21 mouse cellular contexts compared by ENCODE assay signal in genomic region chr4:126316443-126317040, GRCm38 (mm10). TPM values are rescaled to one million over a fixed set of nuclear protein-coding genes. Genes with fewer than 3 reads are reported as not detected.
DNase-seq lines count a peak whose midpoint lies in the region; ATAC-seq and TF ChIP-seq lines count a peak whose summit lies in the region.
"Had no signal": no experiment of that assay in that cellular context is flagged by ENCODE, and none has a peak within 500 bp of the region (broad histone marks: within the 10 kb centered on the region; RNA-seq: fewer than 3 reads in every experiment).

No protein-coding gene starts in this region.

- H3K27me3 ChIP-seq in kidney, postnatal 0 days (ENCODE audit: insufficient read depth, low read length): no peaks in the 10 kb centered on the region
- H3K27me3 ChIP-seq in kidney, embryonic 16.5 days (ENCODE audit: insufficient read depth, low read length): no peaks in the 10 kb centered on the region
- H3K27me3 ChIP-seq: embryonic facial prominence, embryonic 12.5 days; forebrain, embryonic 15.5 days; limb, embryonic 15.5 days; liver, embryonic 15.5 days had no signal

- TF ChIP-seq CTCF in gastrocnemius, adult 2 months (IDR thresholded peaks at IDR 0.05): no peak
- TF ChIP-seq CTCF in kidney, postnatal 0 days (IDR thresholded peaks at IDR 0.05; ENCODE audit: low read depth): no peak

- no peak overlapping the region for H3K4me2 ChIP-seq in kidney, postnatal 0 days (ENCODE audit: low read length)
- no peak overlapping the region for H3K4me2 ChIP-seq in kidney, embryonic 16.5 days (replicated peaks; ENCODE audit: low read depth, low read length)
- H3K4me2 ChIP-seq: embryonic facial prominence, embryonic 12.5 days; forebrain, embryonic 15.5 days; heart, embryonic 11.5 days; hindbrain, embryonic 14.5 days; limb, embryonic 15.5 days; liver, embryonic 15.5 days; lung, embryonic 14.5 days had no signal

- H3K36me3 ChIP-seq in kidney, postnatal 0 days (ENCODE audit: insufficient read depth, low read length): peaks cover 25% of the 10 kb centered on the region
- peaks cover 33% of the 10 kb centered on the region for H3K36me3 ChIP-seq in kidney, embryonic 16.5 days (ENCODE audit: insufficient read depth, low read length)

- peak; percentile 41 for DNase-seq in cerebellum, adult 9-10 months
- DNase-seq in cerebellum, adult 18-20 months: no peak
- DNase-seq in gastrocnemius, adult 2 months: no peak
- no peak for DNase-seq in gastrocnemius, postnatal 36 days
- no peak for DNase-seq in kidney, postnatal 0 days (ENCODE audit: low spot score)
- no peak for DNase-seq in urinary bladder, adult 2 months (ENCODE audit: low spot score)
- DNase-seq: heart, postnatal 36 days; midbrain, embryonic 14.5 days had no signal

- peak overlapping the region; percentile 63 for H3K27ac ChIP-seq in gastrocnemius, adult 2 months
- H3K27ac ChIP-seq in kidney, postnatal 0 days: peak overlapping the region; percentile 9; the same call in 1 of the 2 replicates
- no peak overlapping the region for H3K27ac ChIP-seq in kidney, embryonic 16.5 days (ENCODE audit: low read length)
- H3K27ac ChIP-seq: embryonic facial prominence, embryonic 12.5 days; forebrain, embryonic 10.5 days; forebrain, embryonic 15.5 days; hindbrain, embryonic 14.5 days; limb, embryonic 10.5 days; limb, embryonic 15.5 days; liver, embryonic 15.5 days had no signal

- no peak overlapping the region for H3K4me3 ChIP-seq in gastrocnemius, adult 2 months
- H3K4me3 ChIP-seq in kidney, postnatal 0 days (replicated peaks; ENCODE audit: low read depth, low read length): no peak overlapping the region
- no peak overlapping the region for H3K4me3 ChIP-seq in kidney, embryonic 16.5 days (ENCODE audit: low read length)
- H3K4me3 ChIP-seq: embryonic facial prominence, embryonic 12.5 days; forebrain, embryonic 10.5 days; forebrain, embryonic 15.5 days; limb, embryonic 10.5 days; limb, embryonic 15.5 days; liver, embryonic 15.5 days had no signal

- no peak overlapping the region for H3K9ac ChIP-seq in kidney, postnatal 0 days (ENCODE audit: low read depth, low read length)
- H3K9ac ChIP-seq in kidney, embryonic 16.5 days (replicated peaks; ENCODE audit: low read length): no peak overlapping the region
- H3K9ac ChIP-seq: embryonic facial prominence, embryonic 12.5 days; forebrain, embryonic 15.5 days; hindbrain, embryonic 14.5 days; limb, embryonic 15.5 days; liver, embryonic 15.5 days; lung, embryonic 14.5 days had no signal

- no peak for ATAC-seq in kidney, postnatal 0 days (replicated peaks; ENCODE audit: low FRiP score, low read depth)
- no peak for ATAC-seq in kidney, embryonic 16.5 days (ENCODE audit: low FRiP score, low TSS enrichment)
- ATAC-seq: CD4-positive, CD25-positive, alpha-beta regulatory T cell, adult 4 months; forebrain, embryonic 15.5 days; intestine, postnatal 0 days had no signal

- intact Hi-C loops in gastrocnemius, adult 2 months (cut with DNase I): no loop called here
- intact Hi-C loops in gastrocnemius, postnatal 36 days (cut with DNase I): no loop called here

- WGBS in kidney, postnatal 0 days: 91% methylated on average over 13 of the region's 13 CpGs
- WGBS in kidney, embryonic 16.5 days: 93% methylated on average over 13 of the region's 13 CpGs

- peaks cover 14% of the 10 kb centered on the region; the same call in 1 of the 2 replicates for H3K4me1 ChIP-seq in kidney, postnatal 0 days (replicated peaks; ENCODE audit: insufficient read depth, low read length)
- peaks cover 32% of the 10 kb centered on the region for H3K4me1 ChIP-seq in kidney, embryonic 16.5 days (ENCODE audit: insufficient read depth, low read length)

- no peaks in the 10 kb centered on the region for H3K9me3 ChIP-seq in kidney, postnatal 0 days (replicated peaks; ENCODE audit: low read length)
- no peaks in the 10 kb centered on the region for H3K9me3 ChIP-seq in kidney, embryonic 16.5 days (ENCODE audit: low read length)
- H3K9me3 ChIP-seq: embryonic facial prominence, embryonic 12.5 days; forebrain, embryonic 10.5 days; forebrain, embryonic 15.5 days; limb, embryonic 10.5 days; limb, embryonic 15.5 days; liver, embryonic 15.5 days had no signal

RNA-seq across cellular contexts. Expression of gene Adprhl2, which starts 5.0 kb away (rescaled TPM):
- total RNA-seq in gastrocnemius, adult 2 months (2021): 1 to 10 TPM; 9.3 to 9.5 TPM
- 1 to 10 TPM; 7.6 to 7.8 TPM for total RNA-seq in gastrocnemius, postnatal 36 days (2021)
- 64.5 and 65.2 TPM in 2 replicates for polyA plus RNA-seq in kidney, postnatal 0 days (2015; fragmentation: Nextera tagmentation; extraction: Ambion mirVana)
- 85.3 and 91.6 TPM in 2 replicates for polyA plus RNA-seq in kidney, embryonic 16.5 days (2015; fragmentation: Nextera tagmentation; extraction: Ambion mirVana)
- polyA plus RNA-seq in urinary bladder, adult 2 months (2012; rRNA removed): 42.3 and 48.2 TPM in 2 replicates

RNA-seq across cellular contexts. Expression of gene Tekt2, which starts 8.9 kb away (rescaled TPM):
- under 1 TPM in 1 of 2 experiments, not detected in 1; 0.64 TPM for total RNA-seq in gastrocnemius, adult 2 months (2021)
- total RNA-seq in gastrocnemius, postnatal 36 days (2021): under 1 TPM; 0.46 to 0.59 TPM
- 2.1 TPM in 2 replicates for polyA plus RNA-seq in kidney, postnatal 0 days (2015; fragmentation: Nextera tagmentation; extraction: Ambion mirVana)
- 3.9 and 5.5 TPM in 2 replicates for polyA plus RNA-seq in kidney, embryonic 16.5 days (2015; fragmentation: Nextera tagmentation; extraction: Ambion mirVana)
- polyA plus RNA-seq in urinary bladder, adult 2 months (2012; rRNA removed): 25.8 and 40.1 TPM in 2 replicates
- total RNA-seq: monocyte, adult 5-6 weeks had no signal
- polyA plus RNA-seq: CD4-positive, CD25-positive, alpha-beta regulatory T cell, adult 4 months had no signal

RNA-seq across cellular contexts. Expression of gene Col8a2, which starts 29.9 kb away (rescaled TPM):
- total RNA-seq in gastrocnemius, adult 2 months (2021): 1 to 10 TPM in 1 of 2 experiments, under 1 TPM in 1; 0.74 to 6.0 TPM
- 1 to 10 TPM; 1.6 to 2.2 TPM for total RNA-seq in gastrocnemius, postnatal 36 days (2021)
- polyA plus RNA-seq in kidney, postnatal 0 days (2015; fragmentation: Nextera tagmentation; extraction: Ambion mirVana): 7.9 and 8.1 TPM in 2 replicates
- polyA plus RNA-seq in kidney, embryonic 16.5 days (2015; fragmentation: Nextera tagmentation; extraction: Ambion mirVana): 11.1 and 11.4 TPM in 2 replicates
- 17.6 and 22.6 TPM in 2 replicates for polyA plus RNA-seq in urinary bladder, adult 2 months (2012; rRNA removed)
- polyA plus RNA-seq: CD4-positive, CD25-positive, alpha-beta regulatory T cell, adult 4 months had no signal

RNA-seq across cellular contexts. Expression of gene Trappc3, which starts 54.4 kb away (rescaled TPM):
- total RNA-seq in gastrocnemius, adult 2 months (2021): 10 to 100 TPM; 18.6 to 24.3 TPM
- total RNA-seq in gastrocnemius, postnatal 36 days (2021): 10 to 100 TPM; 15.9 to 17.9 TPM
- polyA plus RNA-seq in kidney, postnatal 0 days (2015; fragmentation: Nextera tagmentation; extraction: Ambion mirVana): 115 and 121 TPM in 2 replicates
- polyA plus RNA-seq in kidney, embryonic 16.5 days (2015; fragmentation: Nextera tagmentation; extraction: Ambion mirVana): 113 and 120 TPM in 2 replicates
- polyA plus RNA-seq in urinary bladder, adult 2 months (2012; rRNA removed): 85.7 and 101 TPM in 2 replicates
